In the genomic region with DNA sequence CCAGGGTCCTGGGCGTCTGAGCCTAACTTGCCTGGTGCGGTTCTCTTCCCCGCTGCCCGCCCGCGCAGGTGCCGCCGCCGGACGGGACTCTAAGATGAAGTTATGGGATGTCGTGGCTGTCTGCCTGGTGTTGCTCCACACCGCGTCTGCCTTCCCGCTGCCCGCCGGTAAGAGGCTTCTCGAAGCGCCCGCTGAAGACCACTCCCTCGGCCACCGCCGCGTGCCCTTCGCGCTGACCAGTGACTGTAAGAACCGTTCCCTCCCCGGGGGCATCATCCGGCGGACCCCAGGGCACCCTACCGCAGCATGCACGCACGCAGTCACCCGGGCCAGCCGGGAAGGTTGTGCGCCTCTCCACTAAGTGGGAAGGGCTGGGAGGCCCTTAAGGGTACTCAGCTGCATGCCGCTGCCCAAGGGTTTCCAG, we compare ENCODE assay signal across 9 mouse cellular contexts. TPM values are rescaled to one million over a fixed set of nuclear protein-coding genes. Genes with fewer than 3 reads are reported as not detected.
A peak's percentile ranks its signal among the peaks of the same experiment; 100 is the strongest.
DNase-seq lines count a peak whose midpoint lies in the region; ATAC-seq lines count a peak whose summit lies in the region.
"Had no signal": no experiment of that assay in that cellular context is flagged by ENCODE, and none has a peak within 500 bp of the region (broad histone marks: within the 10 kb centered on the region; RNA-seq: fewer than 3 reads in every experiment).

No protein-coding gene starts in this region.

- peak overlapping the region; percentile 77 for H3K4me3 ChIP-seq in kidney, embryonic 15.5 days (replicated peaks)
- H3K4me3 ChIP-seq in forebrain, embryonic 15.5 days = peak overlapping the region; percentile 25
- peak overlapping the region; percentile 37 for H3K4me3 ChIP-seq in lung, embryonic 16.5 days (ENCODE audit: low read length)
- peak overlapping the region; percentile 69 for H3K4me3 ChIP-seq in stomach, embryonic 14.5 days (ENCODE audit: low read depth, low read length)
- H3K4me3 ChIP-seq: liver, embryonic 13.5 days had no signal

- H3K36me3 ChIP-seq in kidney, embryonic 15.5 days = 0 out of 2 replicates have a peak, but pooled peaks cover 6% of the 10 kb centered on the region
- H3K36me3 ChIP-seq in forebrain, embryonic 15.5 days = no peaks in the 10 kb centered on the region
- H3K36me3 ChIP-seq in lung, embryonic 16.5 days (ENCODE audit: control insufficient read depth, insufficient read depth, low read length) = no peaks in the 10 kb centered on the region
- peaks cover 3% of the 10 kb centered on the region; the same call in 1 of the 2 replicates for H3K36me3 ChIP-seq in stomach, embryonic 14.5 days (ENCODE audit: control insufficient read depth, insufficient read depth, low read length)
- H3K36me3 ChIP-seq: liver, embryonic 13.5 days had no signal

- WGBS in kidney, embryonic 15.5 days = 1% methylated on average over 28 of the region's 36 CpGs
- 2% methylated on average over 36 of the region's 36 CpGs for WGBS in forebrain, embryonic 15.5 days
- 5% methylated on average over 32 of the region's 36 CpGs for WGBS in lung, embryonic 16.5 days
- whole genome bisulfite sequencing in stomach, embryonic 14.5 days = 2% methylated on average over 29 of the region's 36 CpGs

- ATAC-seq in kidney, embryonic 15.5 days (replicated peaks; ENCODE audit: low FRiP score) = no peak
- ATAC-seq in forebrain, embryonic 15.5 days (replicated peaks) = no peak
- 0 out of 2 replicates have a peak, but pooled peaks have one; percentile 32 for ATAC-seq in lung, embryonic 16.5 days (ENCODE audit: low read depth)
- no peak for ATAC-seq in stomach, embryonic 14.5 days (ENCODE audit: insufficient number of reproducible peaks, insufficient read depth, low FRiP score, low read depth)
- no peak for ATAC-seq in erythroid progenitor cell, adult 5-6 weeks (replicated peaks; ENCODE audit: low FRiP score, poor library complexity, severe bottlenecking)

- no peak for DNase-seq in kidney, postnatal 14 days
- DNase-seq in adrenal gland, adult 8-10 months = no peak
- DNase-seq in layer of hippocampus, adult 9-11 months = no peak
- DNase-seq: liver, embryonic 13.5 days had no signal

- no peaks in the 10 kb centered on the region for H3K9me3 ChIP-seq in kidney, embryonic 15.5 days (replicated peaks)
- H3K9me3 ChIP-seq in forebrain, embryonic 15.5 days = no peaks in the 10 kb centered on the region
- H3K9me3 ChIP-seq in lung, embryonic 16.5 days (ENCODE audit: control insufficient read depth, low read length) = no peaks in the 10 kb centered on the region
- H3K9me3 ChIP-seq in stomach, embryonic 14.5 days (ENCODE audit: control insufficient read depth, low read depth, low read length) = no peaks in the 10 kb centered on the region
- H3K9me3 ChIP-seq: liver, embryonic 13.5 days had no signal

- H3K4me2 ChIP-seq in kidney, embryonic 15.5 days = peak overlapping the region; percentile 88
- peak overlapping the region; percentile 42 for H3K4me2 ChIP-seq in forebrain, embryonic 15.5 days (replicated peaks)
- peak overlapping the region; percentile 54 for H3K4me2 ChIP-seq in lung, embryonic 16.5 days (ENCODE audit: low read depth, low read length)
- peak overlapping the region; percentile 78 for H3K4me2 ChIP-seq in stomach, embryonic 14.5 days (replicated peaks; ENCODE audit: low read depth, low read length)
- H3K4me2 ChIP-seq: liver, embryonic 13.5 days had no signal

- peak overlapping the region; percentile 91; the same call in 1 of the 2 replicates for H3K27ac ChIP-seq in kidney, embryonic 15.5 days
- H3K27ac ChIP-seq in forebrain, embryonic 15.5 days (replicated peaks) = no peak overlapping the region
- no peak overlapping the region for H3K27ac ChIP-seq in lung, embryonic 16.5 days (ENCODE audit: low read length)
- 0 out of 2 replicates have a peak overlapping the region, but pooled peaks have one; percentile 23 for H3K27ac ChIP-seq in stomach, embryonic 14.5 days (ENCODE audit: low read length)
- H3K27ac ChIP-seq: liver, embryonic 13.5 days had no signal

- peaks cover 69% of the 10 kb centered on the region for H3K27me3 ChIP-seq in kidney, embryonic 15.5 days
- H3K27me3 ChIP-seq in forebrain, embryonic 15.5 days = peaks cover 93% of the 10 kb centered on the region
- H3K27me3 ChIP-seq in lung, embryonic 16.5 days (ENCODE audit: control insufficient read depth, insufficient read depth, low read depth, low read length) = peaks cover 86% of the 10 kb centered on the region
- peaks cover 9% of the 10 kb centered on the region; the same call in 1 of the 2 replicates for H3K27me3 ChIP-seq in stomach, embryonic 14.5 days (ENCODE audit: control insufficient read depth, insufficient read depth, low read length)

- H3K9ac ChIP-seq in kidney, embryonic 15.5 days = peak overlapping the region; percentile 35
- no peak overlapping the region for H3K9ac ChIP-seq in forebrain, embryonic 15.5 days (replicated peaks)
- H3K9ac ChIP-seq in lung, embryonic 16.5 days (ENCODE audit: low read length) = peak overlapping the region; percentile 19; the same call in 1 of the 2 replicates
- H3K9ac ChIP-seq in stomach, embryonic 14.5 days (replicated peaks; ENCODE audit: low read depth, low read length) = no peak overlapping the region; the same call in 1 of the 2 replicates
- H3K9ac ChIP-seq: liver, embryonic 13.5 days had no signal

- H3K4me1 ChIP-seq in kidney, embryonic 15.5 days = peaks cover 56% of the 10 kb centered on the region
- H3K4me1 ChIP-seq in forebrain, embryonic 15.5 days = peaks cover 39% of the 10 kb centered on the region
- H3K4me1 ChIP-seq in lung, embryonic 16.5 days (replicated peaks; ENCODE audit: control insufficient read depth, insufficient read depth, low read length) = peaks cover 26% of the 10 kb centered on the region
- H3K4me1 ChIP-seq in stomach, embryonic 14.5 days (ENCODE audit: control insufficient read depth, insufficient read depth, low read length) = peaks cover 13% of the 10 kb centered on the region; the same call in 1 of the 2 replicates

RNA-seq across cellular contexts. Expression of gene Gdnf, which starts 4.9 kb away (rescaled TPM):
- polyA plus RNA-seq in kidney, embryonic 15.5 days (2015; fragmentation: Nextera tagmentation; extraction: Ambion mirVana) = 7.8 and 9.1 TPM in 2 replicates
- polyA plus RNA-seq in forebrain, embryonic 15.5 days (2015; fragmentation: Nextera tagmentation; extraction: Ambion mirVana) = 0.06 TPM in 1 of 2 replicates, not detected in the other
- 0.18 TPM in 1 of 2 replicates, not detected in the other for polyA plus RNA-seq in lung, embryonic 16.5 days (2015; fragmentation: Nextera tagmentation; extraction: Ambion mirVana)
- polyA plus RNA-seq in stomach, embryonic 14.5 days (2014; fragmentation: Nextera tagmentation; extraction: Ambion mirVana) = 3.7 and 4.3 TPM in 2 replicates
- total RNA-seq in adrenal gland, adult 8-10 months (2022) = under 1 TPM; 0.12 to 0.75 (median 0.46) TPM
- total RNA-seq in erythroid progenitor cell, adult 5-6 weeks (2015; ENCODE audit: low replicate concordance) = not detected in 2 replicates
- not detected in 2 replicates for total RNA-seq in erythroid progenitor cell, adult 5-6 weeks (2017; ENCODE audit: low replicate concordance)
- polyA plus RNA-seq: liver, embryonic 13.5 days had no signal

Comparison
In these comparisons a context has a peak if more than half of its experiments do, and no peak if none do; other contexts are left out.
1. H3K27ac ChIP-seq: peak in kidney, embryonic 15.5 days (single experiment) and stomach, embryonic 14.5 days (single experiment); none in forebrain, embryonic 15.5 days (single experiment) and lung, embryonic 16.5 days (single experiment).
2. H3K4me3 ChIP-seq: peak in every context shown above with its lines; median percentile 77 in kidney, embryonic 15.5 days; 69 in stomach, embryonic 14.5 days; 37 in lung, embryonic 16.5 days; 25 in forebrain, embryonic 15.5 days.
3. H3K9ac ChIP-seq: peak in kidney, embryonic 15.5 days (single experiment) and lung, embryonic 16.5 days (single experiment); none in forebrain, embryonic 15.5 days (single experiment) and stomach, embryonic 14.5 days (single experiment).
4. Peak in every context shown above with its lines, with median percentiles within 50 percentile points of each other: H3K4me2 ChIP-seq.